Mouse (Mus musculus): ENCODE data around the gene Gm4869.

- no peak for TF ChIP-seq POLR2A (IDR thresholded peaks at IDR 0.05; ENCODE audit: control insufficient read depth, low read depth, low read length)
- no peak for TF ChIP-seq CTCF (IDR thresholded peaks at IDR 0.05; ENCODE audit: control insufficient read depth, insufficient read depth, insufficient replicate concordance, low read depth, low read length)
Observed at GRCm38 (mm10) chr5:140538111-140538683, 92.8 kb downstream of the Gm4869 start.
